Mouse (Mus musculus): ENCODE measurements at regions not wholly inside any gene's neighbourhood (a gene's known extent, or its start where the extent isn't known, plus 50 kb on each side); places are given as distances from the start of the nearest gene placed in this dataset.

- no peak for TF ChIP-seq CHD2 (IDR thresholded peaks at IDR 0.05; ENCODE audit: low read length)
- TF ChIP-seq ZNF384 (IDR thresholded peaks at IDR 0.05; ENCODE audit: low read depth, low read length): no peak
- no peak for TF ChIP-seq CHD1 (IDR thresholded peaks at IDR 0.05; ENCODE audit: low read depth, low read length)
- no peak for TF ChIP-seq CTCF (conservative IDR thresholded peaks at IDR 0.05 in 1 of 2, IDR thresholded peaks at IDR 0.05 in 1 of 2; ENCODE audit: low read depth in 2 of 2, low read length in 2 of 2)
- no peak for TF ChIP-seq POLR2AphosphoS2 (IDR thresholded peaks at IDR 0.05; ENCODE audit: low read depth, low read length)
- TF ChIP-seq POLR2A (IDR thresholded peaks at IDR 0.05; ENCODE audit: low read depth, low read length): no peak
- no peak for TF ChIP-seq EP300 (IDR thresholded peaks at IDR 0.05; ENCODE audit: low read length)
- no peak for TF ChIP-seq TCF12 (IDR thresholded peaks at IDR 0.05; ENCODE audit: low read depth, low read length)
- TF ChIP-seq MAZ (IDR thresholded peaks at IDR 0.05; ENCODE audit: low read depth, low read length): no peak
- TF ChIP-seq ETS1 (conservative IDR thresholded peaks at IDR 0.05; ENCODE audit: low read depth, low read length): no peak
- no peak for TF ChIP-seq MYC (IDR thresholded peaks at IDR 0.05; ENCODE audit: low read depth, low read length)
- no peak for TF ChIP-seq MAFK (IDR thresholded peaks at IDR 0.05; ENCODE audit: insufficient replicate concordance, low read length)
Observed at GRCm38 (mm10) chr13:28492015-28492414, 234.7 kb downstream of the Gm11361 start.

Data from CH12.LX (cell line).